Mouse (Mus musculus): ENCODE results near the gene Smap1.

Gene Smap1

GRCm38 (mm10) chr1:23920275-23920674 lies 1.8 kb downstream of the Smap1 start:
- DNase-seq (ENCODE audit: low read depth, low spot score), result no peak

- DNase-seq (ENCODE audit: low read depth, low spot score), result no peak
Observed at GRCm38 (mm10) chr1:23919086-23919485, 3.0 kb downstream of the Smap1 start.

DNA sequence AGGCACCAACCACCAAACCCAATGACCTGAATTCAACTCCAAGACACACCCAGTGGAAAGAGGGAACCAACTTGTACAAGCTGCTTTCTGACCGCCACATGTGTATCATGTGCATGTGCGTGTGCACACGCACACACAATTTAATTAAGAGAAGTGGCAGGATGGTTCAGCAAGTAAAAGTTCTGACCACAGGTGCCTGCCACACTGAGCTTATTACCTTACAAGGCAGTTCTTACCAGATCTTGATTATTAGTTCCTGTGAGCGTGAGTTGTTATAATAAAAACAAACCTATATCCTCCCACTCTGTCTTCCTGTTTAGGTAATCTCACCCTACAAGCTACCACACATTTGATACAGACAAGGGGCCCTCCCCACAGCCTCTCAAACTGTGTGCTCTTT lies 6.6 kb downstream of the Smap1 start:
- DNase-seq (ENCODE audit: low read depth, low spot score), result no peak

DNA sequence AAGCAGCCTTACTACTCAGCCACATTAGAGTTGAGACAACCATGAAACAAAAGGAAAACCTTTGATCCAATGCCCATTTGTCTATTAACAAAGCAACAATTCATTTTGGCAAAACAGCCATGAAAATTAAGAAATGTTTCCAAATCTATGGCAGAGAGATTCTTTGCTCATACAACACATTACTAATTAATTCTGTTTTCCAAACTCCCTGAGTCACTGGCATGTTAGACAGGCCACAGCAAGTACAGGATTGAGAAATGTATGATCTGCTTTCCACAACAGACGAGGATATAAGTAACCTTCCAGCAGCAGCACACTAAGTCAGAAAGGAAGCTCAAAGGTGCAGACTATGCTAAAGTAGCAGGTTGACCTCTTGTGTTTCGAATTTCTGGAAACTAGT lies 9.1 kb downstream of the Smap1 start:
- DNase-seq (ENCODE audit: low read depth, low spot score), result no peak

GRCm38 (mm10) chr1:23906082-23906481 lies 16.0 kb downstream of the Smap1 start:
- peak; percentile 21 for DNase-seq (ENCODE audit: low read depth, low spot score)

- DNase-seq (ENCODE audit: low read depth, low spot score), result peak; percentile 39
Observed at GRCm38 (mm10) chr1:23903340-23903739, 18.8 kb downstream of the Smap1 start.

GRCm38 (mm10) chr1:23902736-23903135 lies 19.4 kb downstream of the Smap1 start:
- no peak for DNase-seq (ENCODE audit: low read depth, low spot score)

GRCm38 (mm10) chr1:23899647-23900020 lies 22.5 kb downstream of the Smap1 start:
- no peak for DNase-seq (ENCODE audit: low read depth, low spot score)

DNA sequence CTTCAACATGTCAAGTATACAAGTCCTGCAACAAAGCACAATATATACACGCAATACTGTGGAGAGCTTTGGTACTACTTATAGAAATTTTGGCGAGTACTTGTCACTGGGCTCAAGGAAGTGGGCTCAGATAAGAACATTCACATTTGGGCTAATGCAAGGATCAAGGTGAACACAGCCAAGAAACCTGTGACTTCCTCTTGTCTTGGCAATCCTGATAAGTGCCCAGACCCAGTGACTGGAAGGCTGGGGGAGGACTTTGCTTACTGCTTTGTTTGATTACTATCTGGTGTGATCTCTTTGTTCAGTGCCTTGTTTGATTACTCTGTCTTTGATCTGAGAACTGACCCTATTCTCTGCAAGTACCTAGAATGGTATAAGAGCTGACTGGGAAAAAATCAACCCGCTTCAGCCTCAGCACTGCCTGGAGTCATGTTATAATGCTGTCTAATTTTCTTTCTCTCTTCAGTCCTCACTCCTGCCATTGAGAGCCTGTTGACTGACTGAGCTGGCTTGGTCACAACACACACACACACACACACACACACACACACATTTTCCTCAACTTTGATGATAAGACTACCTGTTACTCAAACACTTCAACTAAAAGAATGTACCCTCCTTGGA lies 23.0 kb downstream of the Smap1 start:
- DNase-seq (ENCODE audit: low read depth, low spot score), result no peak

DNA sequence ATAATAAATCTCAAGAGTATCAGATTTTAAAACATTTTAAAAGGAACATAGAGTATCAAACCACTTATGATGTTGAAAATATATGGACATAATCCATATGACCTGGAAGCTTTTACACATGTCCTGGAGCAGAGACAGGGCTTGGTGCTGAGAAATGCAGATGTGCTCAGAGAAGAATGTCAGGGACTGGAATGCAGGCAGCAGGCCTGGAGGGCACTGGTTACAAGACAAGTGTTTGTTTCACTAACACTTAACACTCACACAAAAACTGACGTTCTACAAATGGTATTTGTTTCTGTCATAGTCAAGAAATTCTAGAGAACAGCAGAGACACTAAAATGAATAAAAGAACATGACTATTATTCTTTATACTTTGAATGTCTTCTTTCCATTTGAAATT lies 30.0 kb downstream of the Smap1 start:
- DNase-seq (ENCODE audit: low read depth, low spot score), result no peak

DNA sequence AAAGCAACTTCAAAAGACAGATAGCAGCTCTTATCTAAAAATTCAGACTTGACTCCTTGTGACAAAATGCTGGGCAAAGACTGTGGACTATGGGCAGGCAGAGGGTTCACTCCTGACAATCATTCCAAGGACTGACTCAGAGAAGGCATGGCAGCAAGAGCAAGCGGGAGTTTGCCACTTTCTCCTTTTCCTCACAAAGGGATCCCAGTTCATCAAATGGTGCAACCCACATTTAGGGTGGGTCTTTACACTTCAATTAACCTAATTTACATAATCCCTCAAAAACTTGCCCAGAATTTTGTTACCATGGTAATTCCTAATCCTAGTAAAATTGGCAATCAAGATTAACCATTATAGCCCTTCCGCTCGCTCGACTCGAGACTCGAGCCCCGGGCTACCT lies 37.2 kb downstream of the Smap1 start:
- peak; percentile 42 for DNase-seq (ENCODE audit: low read depth, low spot score)

DNA sequence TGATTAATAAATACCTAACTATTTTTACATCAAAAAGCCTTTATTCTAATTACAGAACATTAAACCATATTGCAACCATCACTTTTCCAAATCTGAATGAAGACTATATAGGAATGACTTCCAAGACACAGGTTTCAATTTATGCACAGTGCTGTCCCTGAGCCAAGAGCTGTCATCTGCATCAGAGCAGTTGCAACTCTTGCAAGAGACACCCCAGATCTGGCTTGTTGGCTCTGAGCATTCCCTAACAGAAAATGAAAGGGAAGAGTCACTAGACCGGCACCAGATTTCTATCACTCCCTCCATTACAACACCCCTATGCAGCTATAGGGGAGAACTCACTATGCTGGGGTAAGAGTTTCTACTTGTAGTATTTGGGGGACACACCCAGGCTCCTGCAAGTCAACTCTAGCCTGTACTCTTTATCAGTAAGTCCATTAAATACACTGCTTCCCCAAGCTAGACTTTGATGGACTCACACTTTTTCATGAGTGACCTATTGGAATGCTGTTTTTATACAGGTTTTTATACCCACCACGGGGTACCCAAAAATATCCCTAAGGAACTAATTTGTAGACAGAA lies 37.9 kb downstream of the Smap1 start:
- no peak for DNase-seq (ENCODE audit: low read depth, low spot score)

DNA sequence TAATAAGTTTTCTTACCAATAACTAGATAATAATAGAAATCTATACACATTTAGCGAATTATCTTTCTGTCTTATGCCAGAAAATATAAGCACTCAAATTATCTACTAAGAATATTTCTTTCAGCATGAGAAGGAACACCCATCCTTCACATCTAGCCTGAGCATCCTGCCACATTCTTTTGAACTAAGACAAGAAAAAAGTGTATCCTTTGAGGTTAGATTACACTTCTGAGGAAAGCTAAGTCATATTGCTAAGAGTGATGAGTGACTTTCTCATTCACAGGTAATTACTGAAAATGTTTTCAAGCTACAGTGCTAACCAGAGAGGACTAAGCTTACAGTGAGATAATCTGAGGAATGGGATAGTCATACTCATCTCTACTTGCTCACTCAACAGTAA lies 39.4 kb downstream of the Smap1 start:
- no peak for DNase-seq (ENCODE audit: low read depth, low spot score)

DNA sequence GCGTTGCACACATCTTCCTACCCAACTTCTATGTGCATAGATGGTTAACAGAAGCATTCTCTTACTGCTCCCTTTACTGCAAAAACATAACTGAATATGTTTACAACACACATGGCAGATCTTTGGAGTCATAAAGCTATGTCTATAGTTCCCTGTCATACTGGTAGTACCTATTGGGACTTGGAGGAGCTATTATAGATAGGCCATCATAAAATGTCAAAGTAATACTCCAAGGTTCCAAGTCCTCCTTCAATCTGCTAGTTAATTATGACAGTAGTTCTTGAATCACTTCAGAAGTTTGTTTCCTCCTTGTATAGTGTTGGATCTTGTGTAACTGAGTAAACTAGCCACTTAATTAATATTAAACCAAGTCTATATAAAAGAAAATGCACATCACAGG lies 49.9 kb downstream of the Smap1 start:
- DNase-seq (ENCODE audit: low read depth, low spot score), result no peak

- no peak for DNase-seq (ENCODE audit: low read depth, low spot score)
Observed at GRCm38 (mm10) chr1:23867350-23867862, 54.7 kb downstream of the Smap1 start.

DNA sequence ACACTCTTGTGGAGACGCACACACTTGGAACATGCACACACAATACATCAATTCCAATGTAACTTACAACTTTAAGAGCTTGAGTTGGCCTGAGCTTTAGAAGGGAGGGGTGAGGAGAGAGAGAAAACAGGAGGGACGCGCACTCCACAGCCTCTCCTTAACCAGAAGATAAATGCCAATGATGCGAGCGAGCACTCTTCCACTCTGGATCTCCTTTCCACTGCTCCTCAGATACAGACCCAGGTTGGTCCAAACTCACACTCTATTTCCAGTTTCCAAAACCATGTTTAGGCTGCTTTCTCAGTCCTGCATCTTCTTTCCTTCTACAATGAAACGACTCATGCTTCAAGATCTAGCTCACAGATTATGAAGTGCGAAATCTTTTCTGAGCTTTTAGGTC lies 56.6 kb downstream of the Smap1 start:
- DNase-seq (ENCODE audit: low read depth, low spot score), result no peak

DNA sequence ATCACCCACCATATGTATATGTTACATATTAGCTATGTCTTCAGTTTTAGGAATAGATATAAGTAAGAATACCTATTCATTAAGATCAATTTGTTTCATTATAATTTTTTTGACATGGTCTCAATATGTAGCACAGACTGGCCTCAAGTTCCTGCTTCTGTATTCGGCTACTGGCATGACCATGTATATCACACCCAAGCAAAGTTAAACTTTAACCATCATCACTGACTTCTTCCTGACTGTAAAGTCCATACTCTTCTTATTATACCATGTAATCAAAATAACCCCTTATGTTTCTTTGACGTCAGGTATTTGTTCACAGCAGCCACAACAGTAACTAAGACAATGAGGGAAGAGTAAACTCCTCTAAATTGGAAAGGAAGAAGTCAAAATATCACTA lies 61.2 kb downstream of the Smap1 start:
- DNase-seq (ENCODE audit: low read depth, low spot score), result no peak

GRCm38 (mm10) chr1:23855623-23856022 lies 66.5 kb downstream of the Smap1 start:
- no peak for DNase-seq (ENCODE audit: low read depth, low spot score)

- no peak for DNase-seq (ENCODE audit: low read depth, low spot score)
Observed at GRCm38 (mm10) chr1:23846044-23846680, 76.0 kb downstream of the Smap1 start.

GRCm38 (mm10) chr1:23845007-23845406 lies 77.1 kb downstream of the Smap1 start:
- DNase-seq (ENCODE audit: low read depth, low spot score), result no peak

GRCm38 (mm10) chr1:23843790-23844189 lies 78.3 kb downstream of the Smap1 start:
- no peak for DNase-seq (ENCODE audit: low read depth, low spot score)

DNA sequence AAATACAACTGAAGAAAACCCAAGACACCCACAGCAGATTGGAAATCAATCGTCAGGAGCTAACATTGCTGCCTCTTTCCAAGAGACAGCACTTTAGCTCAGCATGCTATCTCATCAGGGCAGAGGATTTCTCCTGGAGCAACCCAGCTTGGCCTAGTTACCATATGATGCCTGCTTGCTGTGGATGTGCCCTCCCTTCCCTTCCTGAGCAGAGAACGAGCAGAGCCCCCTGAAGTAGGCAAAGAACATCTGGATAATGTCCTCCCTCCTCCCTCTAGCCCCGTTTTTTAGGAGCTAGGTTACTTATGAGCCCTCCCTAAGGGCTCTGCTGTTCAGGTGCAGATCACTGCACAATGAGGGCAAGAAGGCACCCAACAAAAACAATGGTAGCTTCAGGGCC lies 79.5 kb downstream of the Smap1 start:
- no peak for DNase-seq (ENCODE audit: low read depth, low spot score)

DNA sequence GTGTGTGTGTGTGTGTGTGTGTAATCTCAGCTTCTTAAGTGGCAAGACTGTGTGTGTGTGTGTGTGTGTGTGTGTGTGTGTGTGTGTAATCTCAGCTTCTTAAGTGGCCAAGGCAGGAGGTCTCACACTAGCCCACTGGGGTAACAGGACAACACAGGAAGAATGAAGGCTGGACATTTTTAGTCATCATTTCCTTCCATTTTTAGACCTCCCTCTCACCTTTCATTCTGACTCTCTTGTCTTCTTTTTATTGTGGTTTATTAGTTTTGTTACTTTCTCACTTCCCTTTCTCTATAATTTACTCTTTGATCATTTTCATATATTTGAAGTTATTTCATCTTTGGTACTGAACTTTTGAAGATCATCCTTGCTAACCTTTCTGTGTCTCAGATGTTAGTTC lies 81.2 kb downstream of the Smap1 start:
- DNase-seq (ENCODE audit: low read depth, low spot score), result no peak
